Mouse (Mus musculus) liver, embryonic 14.5 days (tissue): ENCODE measurements around the gene Gpr156. TPM values are rescaled to one million over a fixed set of nuclear protein-coding genes. Genes with fewer than 3 reads are reported as not detected.

Experiments
- ATAC-seq: fragments of 200-750 bp; cut with Nextera tagmentation; 2 replicates; pipeline ENCODE4 v1.8.0; 2017; ENCODE audit warnings: moderate number of reproducible peaks, mild to moderate bottlenecking, moderate library complexity; ENCODE audit not compliant: insufficient read depth
- DNase-seq, 3 experiments: peaks; one replicate each; pipeline ENCODE4 v3.0.0-alpha.2; 2012 to 2013; ENCODE audit warnings: low read depth in 3 of 3, low spot score in 3 of 3
- H3K27ac ChIP-seq: fragments of 300-500 bp; sonication (generic); 2 replicates; pipeline ENCODE4 v1.5.1; 2014; ENCODE audit warnings: moderate library complexity, mild to moderate bottlenecking, control low read depth, inconsistent platforms
- H3K27me3 ChIP-seq: fragments of 300-500 bp; sonication (generic); 2 replicates; pipeline ENCODE4 v1.6.1; 2014; ENCODE audit warnings: mild to moderate bottlenecking, low read length, moderate library complexity; ENCODE audit not compliant: control insufficient read depth, insufficient read depth
- H3K36me3 ChIP-seq: fragments of 300-500 bp; sonication (generic); replicated peaks from 2 replicates; pipeline ENCODE4 v1.6.1; 2014; ENCODE audit warnings: low read depth; ENCODE audit not compliant: control insufficient read depth, insufficient read depth
- H3K4me1 ChIP-seq, 2 experiments: fragments of 200-500 bp in 1 of 2; fragments of 300-500 bp in 1 of 2; sonication (generic) in 1 of 2; replicated peaks; 2 replicates each; pipeline ENCODE4 v1.6.1; 2012 to 2014; ENCODE audit warnings: antibody characterized with exemption in 1 of 2, inconsistent platforms in 1 of 2, low read length in 1 of 2; ENCODE audit not compliant: control insufficient read depth in 2 of 2, insufficient read depth in 2 of 2
- H3K4me2 ChIP-seq: fragments of 300-500 bp; sonication (generic); 2 replicates; pipeline ENCODE4 v1.6.1; 2014; ENCODE audit warnings: low read depth, mild to moderate bottlenecking, control low read depth, moderate library complexity
- H3K4me3 ChIP-seq, 2 experiments: fragments of 200-500 bp in 1 of 2; fragments of 300-500 bp in 1 of 2; sonication (generic) in 1 of 2; 2 replicates each; pipeline ENCODE4 v1.5.1; 2012 to 2014; ENCODE audit warnings: low read depth in 2 of 2, low read length in 2 of 2, mild to moderate bottlenecking in 2 of 2, control low read depth in 1 of 2, inconsistent platforms in 1 of 2, moderate library complexity in 1 of 2; ENCODE audit not compliant: insufficient read depth in 1 of 2
- H3K9ac ChIP-seq: fragments of 300-500 bp; sonication (generic); replicated peaks from 2 replicates; pipeline ENCODE4 v1.6.1; 2014; ENCODE audit warnings: mild to moderate bottlenecking, control low read depth, moderate library complexity
- H3K9me3 ChIP-seq: fragments of 300-500 bp; sonication (generic); 2 replicates; pipeline ENCODE4 v1.6.1; 2016; ENCODE audit warnings: low read length, mixed read lengths; ENCODE audit not compliant: control insufficient read depth
- CTCF ChIP-seq: IDR thresholded peaks from 2 replicates; pipeline ENCODE4 v1.5.1; 2016; ENCODE audit warnings: antibody characterized with exemption, low read depth, control low read depth
- EP300 ChIP-seq: IDR thresholded peaks from 2 replicates; pipeline ENCODE4 v1.6.1; 2016; ENCODE audit warnings: antibody characterized with exemption, low read depth
- WGBS: fragments of 180-500 bp; shearing (Covaris S2); extraction: QIAGEN DNeasy Blood & Tissue Kit; methylation state at CpG from one replicate; pipeline ENCODE4 v1.1.7; 2014; ENCODE audit not compliant: insufficient replicate concordance; 5-methylcytosine and 5-hydroxymethylcytosine counted together
- polyA plus RNA-seq, 2 experiments: library from polyadenylated mRNA; depleted of rRNA in 1 of 2; stranded (reverse) in 1 of 2; unstranded in 1 of 2; fragments of >200 nt; fragmentation: Nextera tagmentation in 1 of 2; extraction: Ambion mirVana in 1 of 2; gene quantifications; 2 replicates each; pipeline versions ENCODE4 v1.2.1 to v1.2.3; 2012 to 2014

Gene Gpr156
- polyA plus RNA-seq, 2 experiments, result 0.01 TPM; not detected in 1

DNA sequence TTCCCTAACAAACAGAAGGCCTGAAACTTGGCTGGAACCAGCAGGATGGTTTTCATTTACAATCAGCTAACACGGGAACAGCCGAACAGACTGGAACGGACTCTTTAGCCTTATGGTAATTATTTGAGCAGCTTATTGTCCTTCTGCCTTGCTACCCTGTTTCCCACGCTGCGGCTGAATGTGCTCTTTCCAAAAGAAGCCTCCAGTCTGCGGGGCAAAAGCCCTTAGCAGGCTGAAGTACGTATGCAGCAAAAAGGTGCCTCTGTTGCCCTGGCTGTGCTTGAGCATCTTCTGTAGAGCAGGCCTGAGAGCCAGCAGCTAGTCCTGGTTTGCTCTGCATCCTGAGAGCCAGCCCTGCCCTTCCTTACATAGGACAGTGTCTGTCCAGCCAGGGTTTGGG lies 83.9 kb downstream of the Gpr156 start:
- H3K36me3 ChIP-seq, result no peaks in the 10 kb centered on the region
- DNase-seq (no peak), ATAC-seq (no peak)

DNA sequence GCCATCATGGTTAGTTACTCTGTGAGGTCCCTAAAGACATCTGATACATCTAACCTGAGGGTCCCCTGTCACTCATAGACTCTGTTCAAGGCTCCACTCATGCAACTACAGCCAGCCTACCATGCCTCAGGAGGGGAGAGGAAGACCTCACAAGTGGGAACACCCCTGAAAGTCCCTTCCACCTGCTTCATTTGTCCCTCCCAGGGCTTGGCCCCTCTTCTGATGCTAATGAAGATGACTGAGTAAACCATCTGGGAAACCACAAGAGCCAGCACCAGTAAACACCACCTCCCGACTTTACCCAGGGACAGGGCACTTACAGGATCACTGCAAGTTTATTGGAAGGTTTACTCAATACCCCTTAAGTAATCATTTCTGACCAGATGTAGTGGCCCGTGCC lies 85.5 kb downstream of the Gpr156 start:
- H3K9ac ChIP-seq, result no peak overlapping the region
- no peaks in the 10 kb centered on the region for H3K36me3 ChIP-seq
- no peak for DNase-seq
- H3K27me3 ChIP-seq, result no peaks in the 10 kb centered on the region
- H3K4me3 ChIP-seq, result no peak overlapping the region
- TF ChIP-seq EP300, result no peak
- TF ChIP-seq CTCF, result no peak
- no peaks in the 10 kb centered on the region for H3K4me1 ChIP-seq
- WGBS, result 48% methylated on average over 2 of the region's 2 CpGs
- no peak overlapping the region for H3K4me2 ChIP-seq
- ATAC-seq, result no peak
- no peaks in the 10 kb centered on the region for H3K9me3 ChIP-seq
- no peak overlapping the region for H3K27ac ChIP-seq

More for the DNA sequence above, 83.9 kb downstream of the Gpr156 start:
- Histone ChIP-seq H3K27me3 (no peaks in the 10 kb centered on the region), H3K9me3 (no peaks in the 10 kb centered on the region), H3K9ac (no peak overlapping the region), H3K4me3 (no peak overlapping the region), H3K27ac (no peak overlapping the region), H3K4me1 (no peaks in the 10 kb centered on the region), H3K4me2 (no peak overlapping the region)
- TF ChIP-seq EP300, result no peak
- WGBS, result 66% methylated on average over 7 of the region's 7 CpGs

DNA sequence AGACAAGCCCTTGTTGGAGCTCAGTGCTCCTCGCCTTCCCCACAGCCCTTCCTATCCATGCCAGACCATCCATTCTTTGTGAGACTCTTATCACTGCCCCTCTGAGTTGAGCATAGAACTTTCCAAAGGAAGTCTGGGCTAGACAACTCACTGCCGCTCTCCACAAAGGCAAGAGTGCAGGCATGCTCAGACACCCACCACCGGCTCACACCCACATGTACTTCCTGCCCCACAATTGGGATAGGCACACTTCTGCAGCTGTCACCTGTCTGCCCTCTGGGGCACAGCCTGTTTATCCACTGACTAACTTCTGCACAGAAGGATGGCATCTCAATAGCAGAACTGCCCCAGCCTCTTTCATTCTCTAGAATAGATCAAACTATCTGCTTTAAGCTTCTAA lies 86.2 kb downstream of the Gpr156 start:
- no peaks in the 10 kb centered on the region for H3K36me3 ChIP-seq
- no peaks in the 10 kb centered on the region for H3K4me1 ChIP-seq
- H3K9me3 ChIP-seq, result no peaks in the 10 kb centered on the region
- no peak overlapping the region for H3K4me2 ChIP-seq
- no peak overlapping the region for H3K27ac ChIP-seq
- H3K9ac ChIP-seq, result no peak overlapping the region
- DNase-seq (no peak), ATAC-seq (no peak)
- no peak overlapping the region for H3K4me3 ChIP-seq
- 27% methylated on average over 3 of the region's 3 CpGs for WGBS
- no peaks in the 10 kb centered on the region for H3K27me3 ChIP-seq
- TF ChIP-seq CTCF (no peak), EP300 (no peak)

DNA sequence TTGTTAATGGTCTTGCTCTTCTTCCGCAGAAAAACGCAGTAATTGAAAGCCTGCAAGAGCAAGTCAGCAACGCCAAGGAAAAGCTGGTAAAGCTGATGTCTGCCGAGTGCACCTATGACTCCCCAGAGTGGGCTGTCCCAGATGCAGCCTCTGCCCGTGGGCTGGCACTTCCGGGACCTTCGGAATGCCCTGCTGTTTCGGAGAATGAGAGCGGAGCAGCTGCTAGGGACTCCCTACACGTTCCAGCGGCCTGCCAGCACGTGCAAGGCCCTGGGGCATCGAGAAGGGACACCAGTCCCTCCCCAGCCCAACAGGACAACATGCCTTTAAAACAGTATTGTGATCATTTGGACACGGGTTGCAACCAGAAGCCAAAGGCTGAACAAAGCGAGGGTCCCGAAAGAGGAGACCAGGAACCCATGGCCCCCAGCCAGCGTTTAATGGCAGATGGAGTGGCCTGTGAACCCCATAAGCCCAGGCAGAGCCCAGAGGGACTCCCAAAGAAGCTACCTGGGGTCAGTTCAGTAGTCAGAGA lies 88.3 kb downstream of the Gpr156 start:
- H3K36me3 ChIP-seq, result no peaks in the 10 kb centered on the region
- ATAC-seq (no peak), DNase-seq (no peak)
- TF ChIP-seq EP300 (no peak), CTCF (no peak)
- no peak overlapping the region for H3K4me2 ChIP-seq
- H3K27ac ChIP-seq, result no peak overlapping the region
- no peak overlapping the region for H3K4me3 ChIP-seq
- no peaks in the 10 kb centered on the region for H3K27me3 ChIP-seq
- no peak overlapping the region for H3K9ac ChIP-seq
- H3K4me1 ChIP-seq, result no peaks in the 10 kb centered on the region
- H3K9me3 ChIP-seq, result no peaks in the 10 kb centered on the region
- 67% methylated on average over 17 of the region's 17 CpGs for WGBS

DNA sequence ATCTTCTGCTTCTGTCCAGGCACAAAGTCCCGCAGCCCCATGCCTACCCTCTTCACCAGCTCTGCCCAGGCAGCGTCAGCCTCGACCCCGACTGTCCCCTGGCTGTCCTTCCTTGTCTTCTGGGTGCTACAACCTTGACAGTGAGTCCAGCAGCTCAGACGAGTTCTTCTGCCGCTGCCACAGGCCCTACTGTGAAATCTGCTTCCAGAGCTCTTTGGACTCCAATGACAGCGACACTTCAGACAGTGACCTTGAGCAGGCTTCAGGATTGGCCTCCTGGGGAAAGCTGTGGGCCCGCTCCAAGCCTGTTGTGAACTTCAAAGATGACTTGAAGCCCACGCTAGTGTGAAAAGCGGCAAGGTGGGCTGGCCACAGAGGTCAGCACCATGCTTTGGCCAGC lies 89.2 kb downstream of the Gpr156 start:
- H3K27me3 ChIP-seq, result no peaks in the 10 kb centered on the region
- no peaks in the 10 kb centered on the region for H3K36me3 ChIP-seq
- no peaks in the 10 kb centered on the region for H3K9me3 ChIP-seq
- no peak for TF ChIP-seq CTCF
- TF ChIP-seq EP300, result no peak
- H3K4me3 ChIP-seq, result no peak overlapping the region
- no peak overlapping the region for H3K4me2 ChIP-seq
- H3K27ac ChIP-seq, result no peak overlapping the region
- ATAC-seq (no peak), DNase-seq (no peak)
- no peak overlapping the region for H3K9ac ChIP-seq
- WGBS, result 69% methylated on average over 10 of the region's 10 CpGs
- H3K4me1 ChIP-seq, result no peaks in the 10 kb centered on the region
